Mouse (Mus musculus): ENCODE measurements around the gene Pgm2l1. TPM values are rescaled to one million over a fixed set of nuclear protein-coding genes. Genes with fewer than 3 reads are reported as not detected.
A peak's percentile ranks its signal among the peaks of the same experiment; 100 is the strongest.

Gene Pgm2l1
- 1.7 and 2.5 TPM in 2 replicates for polyA plus RNA-seq (2015; fragmentation: Nextera tagmentation; extraction: Ambion mirVana)

DNA sequence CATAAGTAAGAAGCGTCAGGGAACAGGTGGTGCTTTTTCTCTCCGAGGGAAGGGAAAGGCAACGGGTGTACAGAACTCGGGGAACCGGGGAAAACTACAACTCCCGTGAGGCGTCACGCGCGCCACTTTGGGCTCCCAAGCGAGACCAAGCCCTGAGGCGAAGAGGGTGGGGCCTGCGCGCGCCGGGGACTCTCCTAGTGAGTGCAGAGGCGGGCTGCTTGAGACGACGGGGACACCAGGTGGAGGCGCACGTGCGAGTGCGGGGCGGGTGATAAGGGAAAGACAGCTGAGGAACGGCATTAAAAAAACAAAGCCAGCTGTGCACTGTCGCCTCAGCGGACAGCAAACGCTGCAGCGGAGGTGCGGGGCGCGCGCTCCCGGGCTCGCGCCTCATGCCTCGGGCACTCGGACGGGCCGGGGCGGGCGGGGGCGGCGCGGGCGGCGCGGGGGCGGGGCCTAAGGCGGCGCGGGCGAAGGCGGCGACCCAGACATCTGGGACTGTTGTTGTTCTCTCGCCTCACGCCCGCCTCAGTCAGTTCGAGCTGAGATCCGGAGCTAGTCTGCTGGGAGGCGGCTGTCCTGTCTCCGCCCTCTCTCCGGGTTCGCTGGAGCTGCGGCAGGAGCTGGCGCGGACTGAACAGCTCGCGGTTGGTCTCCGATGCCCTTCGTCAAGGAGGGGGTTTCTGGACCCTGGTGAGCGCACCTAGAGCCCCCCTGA is at the start of gene Pgm2l1:
Gene Pgm2l1, plus strand, starts transcription at position 237 of the 718 bp plus-strand sequence.
- Histone ChIP-seq H3K4me1 (ENCODE audit: control insufficient read depth, insufficient read depth, low read length) (peaks cover 3% of the 10 kb centered on the region; the same call in 1 of the 2 replicates), H3K36me3 (ENCODE audit: control insufficient read depth, insufficient read depth, low read length) (no peaks in the 10 kb centered on the region), H3K27ac (ENCODE audit: low read length) (peak within 1 kb of the TSS; percentile 92), H3K27me3 (ENCODE audit: control insufficient read depth, insufficient read depth, low read length) (no peaks in the 10 kb centered on the region), H3K4me2 (ENCODE audit: low read depth, low read length) (peak within 1 kb of the TSS; percentile 100), H3K9ac (ENCODE audit: low read length) (peak within 1 kb of the TSS; percentile 76), H3K4me3 (replicated peaks; ENCODE audit: low read length) (peak within 1 kb of the TSS; percentile 76), H3K9me3 (replicated peaks; ENCODE audit: control insufficient read depth, low read length) (no peaks in the 10 kb centered on the region)
- ATAC-seq (ENCODE audit: insufficient read depth, low FRiP score), result peak; percentile 98
- WGBS, result 0% methylated on average over 72 of the region's 72 CpGs

DNA sequence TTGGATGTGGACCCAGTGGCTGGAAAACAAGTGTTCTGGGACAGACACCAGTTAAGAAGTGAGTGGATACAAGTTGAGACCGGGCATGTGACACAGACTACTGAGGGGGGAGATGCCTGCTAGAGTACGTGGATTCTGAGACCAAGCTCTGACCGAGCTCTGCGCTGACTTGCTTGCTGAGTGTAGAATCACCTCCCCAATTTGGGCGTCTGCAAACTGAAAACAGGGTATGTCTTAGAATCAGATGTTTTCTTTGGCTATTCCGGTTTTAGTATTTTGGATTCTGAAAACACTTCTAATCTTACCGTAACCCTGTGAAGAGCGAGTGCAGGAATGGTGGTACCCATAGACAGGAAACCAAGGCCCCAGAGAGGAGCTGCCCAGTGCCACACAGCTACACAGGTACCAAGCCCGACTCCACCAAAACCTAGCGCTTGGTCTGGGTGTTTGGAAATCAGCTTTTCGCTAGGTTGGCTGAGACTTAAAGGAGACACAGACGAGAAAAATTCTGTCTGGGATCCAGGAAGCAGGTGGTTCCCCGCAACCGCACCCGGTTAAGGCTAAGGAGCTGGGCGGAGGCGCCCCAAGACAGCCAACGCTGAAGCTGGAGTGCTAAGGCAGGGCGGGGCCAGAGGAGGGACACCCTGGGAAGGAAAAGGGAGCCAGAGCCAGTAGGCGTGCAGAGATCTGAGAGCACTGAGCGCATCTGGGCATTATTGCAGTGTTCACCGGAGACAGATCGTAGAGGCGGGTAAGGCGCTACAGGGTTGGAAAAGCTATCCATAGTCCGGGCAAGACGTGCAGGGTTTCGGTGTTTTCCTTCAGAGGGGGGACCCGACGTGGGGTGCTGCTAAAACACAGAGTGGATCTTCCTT is 48.9 kb upstream of the Pgm2l1 start:
- peaks cover 9% of the 10 kb centered on the region; the same call in 1 of the 2 replicates for H3K27me3 ChIP-seq (ENCODE audit: control insufficient read depth, insufficient read depth, low read length)
- H3K27ac ChIP-seq (ENCODE audit: low read length), result peak overlapping the region; percentile 23
- no peaks in the 10 kb centered on the region for H3K36me3 ChIP-seq (ENCODE audit: control insufficient read depth, insufficient read depth, low read length)
- 11% methylated on average over 30 of the region's 30 CpGs for WGBS
- H3K4me1 ChIP-seq (ENCODE audit: control insufficient read depth, insufficient read depth, low read length), result peaks cover 14% of the 10 kb centered on the region
- H3K4me2 ChIP-seq (ENCODE audit: low read depth, low read length), result peak overlapping the region; percentile 68
- peak overlapping the region; percentile 50 for H3K4me3 ChIP-seq (replicated peaks; ENCODE audit: low read length)
- ATAC-seq (ENCODE audit: insufficient read depth, low FRiP score), result peak; percentile 84
- peak overlapping the region; percentile 54 for H3K9ac ChIP-seq (ENCODE audit: low read length)
- H3K9me3 ChIP-seq (replicated peaks; ENCODE audit: control insufficient read depth, low read length), result no peaks in the 10 kb centered on the region

DNA sequence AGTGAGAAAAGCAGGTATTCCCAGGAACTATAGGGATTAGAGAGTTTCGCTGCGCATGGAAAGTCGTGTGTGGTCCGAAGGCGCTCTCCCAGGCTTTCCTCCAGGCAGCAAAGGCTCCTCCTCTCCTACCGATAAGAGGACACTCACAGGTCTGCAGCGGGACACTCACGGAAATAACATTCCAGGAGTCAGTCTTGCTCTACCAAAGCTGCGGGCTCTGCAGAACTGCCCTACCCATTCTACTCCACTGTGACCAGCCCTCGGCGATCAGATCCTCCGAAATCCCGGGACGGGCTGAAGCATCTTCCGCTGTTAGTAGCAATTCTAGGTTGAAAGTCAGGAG is 48.3 kb upstream of the Pgm2l1 start:
- no peaks in the 10 kb centered on the region for H3K36me3 ChIP-seq (ENCODE audit: control insufficient read depth, insufficient read depth, low read length)
- H3K27ac ChIP-seq (ENCODE audit: low read length), result peak overlapping the region; percentile 23
- peaks cover 9% of the 10 kb centered on the region; the same call in 1 of the 2 replicates for H3K27me3 ChIP-seq (ENCODE audit: control insufficient read depth, insufficient read depth, low read length)
- peaks cover 14% of the 10 kb centered on the region for H3K4me1 ChIP-seq (ENCODE audit: control insufficient read depth, insufficient read depth, low read length)
- WGBS, result 2% methylated on average over 15 of the region's 15 CpGs
- H3K4me2 ChIP-seq (ENCODE audit: low read depth, low read length), result peak overlapping the region; percentile 68
- H3K4me3 ChIP-seq (replicated peaks; ENCODE audit: low read length), result peak overlapping the region; percentile 50
- H3K9ac ChIP-seq (ENCODE audit: low read length), result peak overlapping the region; percentile 54
- H3K9me3 ChIP-seq (replicated peaks; ENCODE audit: control insufficient read depth, low read length), result no peaks in the 10 kb centered on the region
- ATAC-seq (ENCODE audit: insufficient read depth, low FRiP score), result peak; percentile 57; the same call in 1 of the 2 replicates

DNA sequence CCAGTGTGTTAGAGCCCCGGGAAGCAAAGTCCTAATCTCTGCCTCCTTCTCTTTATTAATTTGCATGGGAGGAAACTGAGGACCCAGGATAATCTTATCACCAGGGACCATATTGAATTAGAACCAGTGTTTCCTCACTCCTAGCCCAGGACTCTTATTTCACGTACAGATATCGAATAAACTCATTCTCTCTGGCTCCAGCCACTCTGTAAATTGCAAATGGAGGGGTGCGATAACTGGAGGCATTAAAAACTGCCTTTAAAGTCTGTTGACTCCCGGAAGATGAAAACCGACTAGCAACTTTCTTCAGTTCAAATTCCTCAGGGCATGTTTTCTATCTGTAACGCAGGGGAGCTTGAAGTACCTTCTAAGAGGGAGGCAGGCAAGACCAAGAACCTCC is 47.8 kb upstream of the Pgm2l1 start:
- Histone ChIP-seq H3K4me2 (ENCODE audit: low read depth, low read length) (peak overlapping the region; percentile 68), H3K9ac (ENCODE audit: low read length) (no peak overlapping the region), H3K9me3 (replicated peaks; ENCODE audit: control insufficient read depth, low read length) (no peaks in the 10 kb centered on the region), H3K27me3 (ENCODE audit: control insufficient read depth, insufficient read depth, low read length) (peaks cover 9% of the 10 kb centered on the region; the same call in 1 of the 2 replicates), H3K4me1 (ENCODE audit: control insufficient read depth, insufficient read depth, low read length) (peaks cover 14% of the 10 kb centered on the region), H3K36me3 (ENCODE audit: control insufficient read depth, insufficient read depth, low read length) (no peaks in the 10 kb centered on the region), H3K27ac (ENCODE audit: low read length) (peak overlapping the region; percentile 23; the same call in 1 of the 2 replicates), H3K4me3 (replicated peaks; ENCODE audit: low read length) (peak overlapping the region; percentile 50)
- no peak for ATAC-seq (ENCODE audit: insufficient read depth, low FRiP score)
- WGBS, result 53% methylated on average over 7 of the region's 7 CpGs

DNA sequence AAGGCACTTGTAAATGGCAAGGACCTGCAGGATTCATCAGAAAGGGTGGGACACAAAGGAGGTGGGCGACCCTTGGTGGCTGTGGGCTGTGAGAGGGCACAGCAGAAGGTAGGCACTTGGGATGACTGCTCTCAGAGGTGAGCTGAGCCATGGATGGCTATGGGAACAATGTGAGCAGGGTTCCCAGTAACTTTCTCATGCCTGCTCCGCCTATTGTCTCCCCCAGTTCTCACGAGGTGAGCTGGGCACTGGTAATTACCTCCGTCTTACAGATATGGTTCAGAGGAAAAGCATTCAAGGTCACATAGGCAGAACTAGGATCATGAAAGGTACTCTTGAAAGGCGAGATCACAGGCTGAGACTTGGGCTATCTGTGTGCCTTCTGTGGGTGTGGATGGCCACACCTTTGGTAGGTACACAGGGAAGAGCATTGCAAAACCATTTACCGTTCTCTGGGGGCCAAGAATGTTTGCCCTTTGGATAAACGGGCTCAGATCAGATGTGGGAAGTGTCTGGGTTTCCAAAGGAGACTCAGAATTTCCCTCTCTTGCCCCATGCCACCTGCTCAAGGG is 47.3 kb upstream of the Pgm2l1 start:
- H3K4me3 ChIP-seq (replicated peaks; ENCODE audit: low read length), result peak overlapping the region; percentile 50
- peaks cover 14% of the 10 kb centered on the region for H3K4me1 ChIP-seq (ENCODE audit: control insufficient read depth, insufficient read depth, low read length)
- H3K27me3 ChIP-seq (ENCODE audit: control insufficient read depth, insufficient read depth, low read length), result peaks cover 9% of the 10 kb centered on the region; the same call in 1 of the 2 replicates
- peak; percentile 45; the same call in 1 of the 2 replicates for ATAC-seq (ENCODE audit: insufficient read depth, low FRiP score)
- no peaks in the 10 kb centered on the region for H3K9me3 ChIP-seq (replicated peaks; ENCODE audit: control insufficient read depth, low read length)
- peak overlapping the region; percentile 68 for H3K4me2 ChIP-seq (ENCODE audit: low read depth, low read length)
- H3K36me3 ChIP-seq (ENCODE audit: control insufficient read depth, insufficient read depth, low read length), result no peaks in the 10 kb centered on the region
- H3K9ac ChIP-seq (ENCODE audit: low read length), result no peak overlapping the region
- peak overlapping the region; percentile 22; the same call in 1 of the 2 replicates for H3K27ac ChIP-seq (ENCODE audit: low read length)
- WGBS, result 44% methylated on average over 7 of the region's 7 CpGs

DNA sequence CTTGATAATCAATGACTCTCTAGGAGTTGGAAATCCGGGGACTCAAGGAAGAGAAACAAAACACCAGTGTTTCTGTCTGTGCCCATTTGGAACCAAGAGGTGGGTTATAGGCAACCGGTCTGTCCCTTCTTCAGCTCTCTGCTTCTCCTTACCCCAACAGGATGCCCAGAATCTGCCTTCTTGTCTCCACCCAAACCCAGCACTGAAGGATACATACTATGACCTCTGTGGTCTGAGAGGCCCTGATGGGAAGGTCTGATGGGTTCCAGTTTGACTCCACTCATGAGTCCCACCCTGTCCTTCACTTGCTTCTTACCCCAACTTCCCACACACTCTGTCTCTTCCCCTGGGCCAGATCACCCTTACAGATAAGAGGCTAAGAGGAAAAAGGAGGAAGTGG is 46.0 kb upstream of the Pgm2l1 start:
- Histone ChIP-seq H3K4me3 (replicated peaks; ENCODE audit: low read length) (no peak overlapping the region), H3K9ac (ENCODE audit: low read length) (no peak overlapping the region), H3K27me3 (ENCODE audit: control insufficient read depth, insufficient read depth, low read length) (peaks cover 4% of the 10 kb centered on the region; the same call in 1 of the 2 replicates), H3K4me2 (ENCODE audit: low read depth, low read length) (no peak overlapping the region), H3K9me3 (replicated peaks; ENCODE audit: control insufficient read depth, low read length) (no peaks in the 10 kb centered on the region), H3K27ac (ENCODE audit: low read length) (no peak overlapping the region), H3K36me3 (ENCODE audit: control insufficient read depth, insufficient read depth, low read length) (no peaks in the 10 kb centered on the region), H3K4me1 (ENCODE audit: control insufficient read depth, insufficient read depth, low read length) (peaks cover 14% of the 10 kb centered on the region)
- no peak for ATAC-seq (ENCODE audit: insufficient read depth, low FRiP score)
- 75% methylated on average over 2 of the region's 2 CpGs for WGBS

DNA sequence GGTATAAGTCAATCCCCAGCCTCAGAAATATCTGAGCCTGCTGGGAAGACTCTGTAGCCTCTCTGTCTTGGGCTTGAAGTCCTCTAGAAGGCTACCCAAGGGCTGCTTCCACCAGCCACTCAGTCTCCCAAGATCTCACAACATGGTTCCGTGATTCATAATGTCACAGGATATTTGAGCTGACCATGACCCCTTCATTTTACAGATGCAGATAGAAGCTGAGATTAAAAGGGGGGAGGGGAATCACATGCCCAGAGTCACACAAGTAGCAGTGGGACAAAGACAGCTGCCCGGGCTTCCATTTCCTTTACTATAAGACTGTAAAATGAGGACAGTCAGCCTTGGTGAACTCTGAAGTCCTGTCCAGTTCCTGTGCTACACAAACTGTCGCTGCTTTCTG is 45.6 kb upstream of the Pgm2l1 start:
- Histone ChIP-seq H3K27ac (ENCODE audit: low read length) (no peak overlapping the region), H3K4me1 (ENCODE audit: control insufficient read depth, insufficient read depth, low read length) (peaks cover 14% of the 10 kb centered on the region), H3K27me3 (ENCODE audit: control insufficient read depth, insufficient read depth, low read length) (peaks cover 4% of the 10 kb centered on the region; the same call in 1 of the 2 replicates), H3K36me3 (ENCODE audit: control insufficient read depth, insufficient read depth, low read length) (no peaks in the 10 kb centered on the region), H3K4me2 (ENCODE audit: low read depth, low read length) (no peak overlapping the region), H3K4me3 (replicated peaks; ENCODE audit: low read length) (no peak overlapping the region), H3K9ac (ENCODE audit: low read length) (no peak overlapping the region), H3K9me3 (replicated peaks; ENCODE audit: control insufficient read depth, low read length) (no peaks in the 10 kb centered on the region)
- no peak for ATAC-seq (ENCODE audit: insufficient read depth, low FRiP score)
- 86% methylated on average over 3 of the region's 3 CpGs for WGBS

DNA sequence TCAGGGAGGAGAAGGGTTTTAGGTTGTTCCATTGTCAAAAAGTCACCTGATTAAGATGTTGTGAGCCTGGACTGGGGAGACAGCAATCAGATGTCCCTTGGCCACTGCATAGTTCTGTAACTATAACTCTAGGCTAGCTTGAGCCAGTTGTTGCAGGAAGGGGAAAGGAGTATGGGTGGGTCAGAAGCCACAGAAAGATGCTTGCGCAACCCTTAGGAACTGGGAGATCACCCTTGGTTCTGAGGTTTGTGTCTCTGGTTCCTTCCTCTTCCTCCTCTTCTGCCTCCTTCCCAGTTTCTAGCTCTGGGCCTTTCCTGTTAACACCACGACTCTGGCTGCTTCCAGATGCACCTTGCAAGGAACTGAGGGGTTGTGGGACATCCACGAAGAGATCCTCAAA is 44.8 kb upstream of the Pgm2l1 start:
- H3K4me3 ChIP-seq (replicated peaks; ENCODE audit: low read length), result no peak overlapping the region
- 64% methylated on average over 3 of the region's 3 CpGs for WGBS
- no peak overlapping the region for H3K9ac ChIP-seq (ENCODE audit: low read length)
- no peaks in the 10 kb centered on the region for H3K9me3 ChIP-seq (replicated peaks; ENCODE audit: control insufficient read depth, low read length)
- peaks cover 14% of the 10 kb centered on the region for H3K4me1 ChIP-seq (ENCODE audit: control insufficient read depth, insufficient read depth, low read length)
- no peak for ATAC-seq (ENCODE audit: insufficient read depth, low FRiP score)
- no peak overlapping the region for H3K27ac ChIP-seq (ENCODE audit: low read length)
- H3K4me2 ChIP-seq (ENCODE audit: low read depth, low read length), result no peak overlapping the region
- peaks cover 4% of the 10 kb centered on the region; the same call in 1 of the 2 replicates for H3K27me3 ChIP-seq (ENCODE audit: control insufficient read depth, insufficient read depth, low read length)
- no peaks in the 10 kb centered on the region for H3K36me3 ChIP-seq (ENCODE audit: control insufficient read depth, insufficient read depth, low read length)
